Mouse (Mus musculus): ENCODE measurements around the gene Dnah14.
"Not testable (repeated sequence)": the region's sequence is repeated elsewhere in the genome, so short reads cannot be mapped to it uniquely, and the experiment has no call there.

Dnah14 gene

GRCm38 (mm10) chr1:181611118-181611517, 34.8 kb downstream of the Dnah14 start:
- no peak for DNase-seq (ENCODE audit: low spot score)

- DNase-seq (ENCODE audit: low spot score): peak; percentile 73
These were observed 39.6 kb downstream of the Dnah14 start for GRCm38 (mm10) chr1:181615866-181616491.

GRCm38 (mm10) chr1:181617332-181617731, 41.0 kb downstream of the Dnah14 start:
- peak; percentile 60 for DNase-seq (ENCODE audit: low spot score)

- no peak for DNase-seq (ENCODE audit: low spot score)
These were observed 46.9 kb downstream of the Dnah14 start for GRCm38 (mm10) chr1:181623149-181623680.

- no peak for DNase-seq (ENCODE audit: low spot score)
These were observed 48.5 kb downstream of the Dnah14 start for GRCm38 (mm10) chr1:181624876-181625275.

- DNase-seq (ENCODE audit: low spot score): no peak
These were observed 51.9 kb downstream of the Dnah14 start for GRCm38 (mm10) chr1:181628276-181628675.

GRCm38 (mm10) chr1:181631371-181631770, 55.0 kb downstream of the Dnah14 start:
- DNase-seq (ENCODE audit: low spot score): no peak

- no peak for DNase-seq (ENCODE audit: low spot score)
These were observed 61.8 kb downstream of the Dnah14 start for GRCm38 (mm10) chr1:181637997-181638713.

- no peak for DNase-seq (ENCODE audit: low spot score)
These were observed 64.0 kb downstream of the Dnah14 start for GRCm38 (mm10) chr1:181640383-181640782.

- no peak for DNase-seq (ENCODE audit: low spot score)
These were observed 71.1 kb downstream of the Dnah14 start for GRCm38 (mm10) chr1:181647467-181647866.

- DNase-seq (ENCODE audit: low spot score): no peak
These were observed 77.1 kb downstream of the Dnah14 start for GRCm38 (mm10) chr1:181653481-181653880.

GRCm38 (mm10) chr1:181656421-181656820, 80.1 kb downstream of the Dnah14 start:
- no peak for DNase-seq (ENCODE audit: low spot score)

- no peak for DNase-seq (ENCODE audit: low spot score)
These were observed 90.4 kb downstream of the Dnah14 start for GRCm38 (mm10) chr1:181666801-181667200.

GRCm38 (mm10) chr1:181694729-181695498, 118.6 kb downstream of the Dnah14 start:
- DNase-seq (ENCODE audit: low spot score): no peak

- peak; percentile 68 for DNase-seq (ENCODE audit: low spot score)
These were observed 152.3 kb downstream of the Dnah14 start for GRCm38 (mm10) chr1:181728707-181729106.

- DNase-seq (ENCODE audit: low spot score): no peak
These were observed 157.2 kb downstream of the Dnah14 start for GRCm38 (mm10) chr1:181733517-181733916.

GRCm38 (mm10) chr1:181740259-181740658, 163.9 kb downstream of the Dnah14 start:
- DNase-seq (ENCODE audit: low spot score): no peak

GRCm38 (mm10) chr1:181742251-181742885, 166.0 kb downstream of the Dnah14 start:
- no peak for DNase-seq (ENCODE audit: low spot score)

- peak; percentile 62 for DNase-seq (ENCODE audit: low spot score)
These were observed 193.0 kb downstream of the Dnah14 start for GRCm38 (mm10) chr1:181769392-181769791.

- no peak for DNase-seq (ENCODE audit: low spot score)
These were observed 195.5 kb downstream of the Dnah14 start for GRCm38 (mm10) chr1:181771871-181772270.

GRCm38 (mm10) chr1:181776541-181776940, 200.2 kb downstream of the Dnah14 start:
- no peak for DNase-seq (ENCODE audit: low spot score)

- DNase-seq (ENCODE audit: low spot score): not testable (repeated sequence)
These were observed 206.2 kb downstream of the Dnah14 start for GRCm38 (mm10) chr1:181782600-181782999.

Measured in testis, postnatal 10 days (tissue).